Mouse (Mus musculus): ENCODE data around the gene Kbtbd7.

DNA sequence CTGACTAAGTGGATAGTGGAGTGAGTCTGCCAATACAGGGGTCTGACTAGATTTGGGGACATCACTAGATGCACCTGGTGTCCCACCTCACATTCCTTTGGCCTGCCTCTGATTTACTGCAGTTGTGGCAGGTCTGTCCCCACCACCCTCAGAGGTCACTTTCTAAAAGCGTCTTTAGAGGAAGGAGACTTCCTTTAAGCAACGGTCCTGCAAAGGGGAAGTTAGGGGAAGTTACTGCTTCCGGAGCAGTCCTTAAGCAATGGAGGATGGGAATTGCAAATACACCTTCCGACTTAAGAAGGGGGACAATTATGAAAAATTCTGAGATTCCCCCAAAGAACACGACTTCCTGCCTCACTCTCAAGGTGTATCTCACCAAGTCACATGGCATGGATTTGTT lies 15.1 kb downstream of the Kbtbd7 start:
- TF ChIP-seq GATA1 (IDR thresholded peaks at IDR 0.05; ENCODE audit: low read length) (no peak), TAL1 (IDR thresholded peaks at IDR 0.05; ENCODE audit: low read length) (no peak)
